In the genomic region with DNA sequence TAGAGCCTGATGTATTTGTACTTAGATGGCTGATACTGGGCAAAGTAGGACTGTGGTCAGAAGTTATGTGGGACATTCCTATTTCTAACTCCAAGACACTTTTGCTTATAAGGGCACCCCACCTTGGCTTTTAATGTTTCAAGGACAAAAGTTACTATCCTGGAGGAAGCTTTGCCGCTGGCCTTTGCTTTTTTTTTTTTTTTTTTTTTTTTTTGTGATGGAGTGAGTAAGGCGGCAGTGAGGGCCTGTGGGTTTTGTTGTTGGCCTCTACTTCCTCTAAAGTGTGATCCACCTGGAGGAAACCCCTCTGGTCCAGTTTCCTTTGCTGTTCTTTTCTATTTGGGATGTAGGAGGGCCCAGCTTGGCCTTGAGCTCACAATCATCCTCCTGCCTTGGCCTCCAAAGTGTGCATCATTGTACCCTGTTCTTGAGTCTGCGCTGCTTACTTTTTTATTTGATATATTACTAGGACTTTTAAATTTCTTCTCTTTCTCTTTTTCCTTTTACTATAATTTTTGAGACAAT, we compare ENCODE assay signal across 8 mouse cellular contexts. TPM values are rescaled to one million over a fixed set of nuclear protein-coding genes. Genes with fewer than 3 reads are reported as not detected.
DNase-seq lines count a peak whose midpoint lies in the region; ATAC-seq and TF ChIP-seq lines count a peak whose summit lies in the region.

No protein-coding gene starts in this region.

- no peaks in the 10 kb centered on the region for H3K9me3 ChIP-seq in heart, embryonic 11.5 days (replicated peaks; ENCODE audit: control insufficient read depth, low read length)
- H3K9me3 ChIP-seq in ES-Bruce4 (replicated peaks; ENCODE audit: control insufficient read depth, insufficient read depth, low read length, poor library complexity, severe bottlenecking), result no peaks in the 10 kb centered on the region
- H3K9me3 ChIP-seq in hindbrain, embryonic 10.5 days, result no peaks in the 10 kb centered on the region

- peak overlapping the region; percentile 87; the same call in 1 of the 2 replicates for H3K9ac ChIP-seq in heart, embryonic 11.5 days (ENCODE audit: low read depth, low read length)
- peak overlapping the region; percentile 100 for H3K9ac ChIP-seq in ES-Bruce4 (ENCODE audit: low read depth, poor library complexity, severe bottlenecking)

- WGBS in heart, embryonic 11.5 days (ENCODE audit: insufficient replicate concordance), result 86% methylated on average over 3 of the region's 3 CpGs
- 79% methylated on average over 3 of the region's 3 CpGs for WGBS in hindbrain, embryonic 10.5 days
- 67% methylated on average over 2 of the region's 3 CpGs for WGBS in macrophage (ENCODE audit: missing documents)
- WGBS in thymus, adult 2 months, result 41% methylated on average over 3 of the region's 3 CpGs

- peak overlapping the region; percentile 79 for H3K4me3 ChIP-seq in heart, embryonic 11.5 days (ENCODE audit: low read depth, low read length)
- H3K4me3 ChIP-seq in ES-Bruce4 (ENCODE audit: low read depth, low read length), result no peak overlapping the region
- peak overlapping the region; percentile 100 for H3K4me3 ChIP-seq in hindbrain, embryonic 10.5 days
- peak overlapping the region; percentile 98 for H3K4me3 ChIP-seq in macrophage (ENCODE audit: inconsistent target)
- H3K4me3 ChIP-seq in thymus, adult 2 months (ENCODE audit: control insufficient read depth, insufficient read depth, low read length), result no peak overlapping the region

- H3K79me2 ChIP-seq in macrophage (ENCODE audit: inconsistent target), result peaks cover 74% of the 10 kb centered on the region

- peaks cover 9% of the 10 kb centered on the region; the same call in 1 of the 2 replicates for H3K4me1 ChIP-seq in heart, embryonic 11.5 days (ENCODE audit: control insufficient read depth, insufficient read depth, low read length)
- H3K4me1 ChIP-seq in ES-Bruce4 (ENCODE audit: control insufficient read depth, insufficient read depth, low read length), result no peaks in the 10 kb centered on the region
- H3K4me1 ChIP-seq in hindbrain, embryonic 10.5 days (replicated peaks), result peaks cover 23% of the 10 kb centered on the region
- peaks cover 9% of the 10 kb centered on the region; the same call in 1 of the 2 replicates for H3K4me1 ChIP-seq in thymus, adult 2 months (replicated peaks; ENCODE audit: control insufficient read depth, insufficient read depth, low read length)

- TF ChIP-seq EP300 in ES-Bruce4 (IDR thresholded peaks at IDR 0.05; ENCODE audit: insufficient read depth, low read depth, low read length), result no peak

- TF ChIP-seq CTCF in ES-Bruce4 (IDR thresholded peaks at IDR 0.05; ENCODE audit: low read depth, low read length), result no peak
- TF ChIP-seq CTCF in thymus, adult 2 months (IDR thresholded peaks at IDR 0.05; ENCODE audit: borderline replicate concordance, control insufficient read depth, extremely low read depth, insufficient read depth, low read length, poor library complexity), result no peak

- H3K36me3 ChIP-seq in heart, embryonic 11.5 days (ENCODE audit: control insufficient read depth, insufficient read depth, low read length), result peaks cover 9% of the 10 kb centered on the region
- H3K36me3 ChIP-seq in ES-Bruce4 (ENCODE audit: control insufficient read depth, insufficient read depth, low read length, poor library complexity, severe bottlenecking) (peaks cover 28% of the 10 kb centered on the region), macrophage (ENCODE audit: inconsistent target) (peaks cover 18% of the 10 kb centered on the region; the same call in 1 of the 2 replicates)
- peaks cover 48% of the 10 kb centered on the region for H3K36me3 ChIP-seq in hindbrain, embryonic 10.5 days
- peaks cover 13% of the 10 kb centered on the region for H3K36me3 ChIP-seq in thymus, adult 2 months (ENCODE audit: control insufficient read depth, insufficient read depth, low read length)

- peak overlapping the region; percentile 77 for H3K4me2 ChIP-seq in heart, embryonic 11.5 days

- TF ChIP-seq POLR2A in ES-Bruce4 (IDR thresholded peaks at IDR 0.05; ENCODE audit: insufficient read depth, low read length), result no peak
- TF ChIP-seq POLR2A in thymus, adult 2 months (IDR thresholded peaks at IDR 0.05; ENCODE audit: control insufficient read depth, extremely low read depth, insufficient read depth, low read length, poor library complexity), result no peak

- intact Hi-C loops in heart, postnatal 36 days (cut with DNase I), result loop anchor here (2.0 kb wide), 1 partner anchor 191 kb away; the partner anchor contains the start of genes Nek8 and Tlcd1

- no peaks in the 10 kb centered on the region for H3K27me3 ChIP-seq in heart, embryonic 11.5 days (ENCODE audit: control insufficient read depth, insufficient read depth, low read length)
- H3K27me3 ChIP-seq in ES-Bruce4 (ENCODE audit: control insufficient read depth, insufficient read depth, low read length, poor library complexity, severe bottlenecking), result no peaks in the 10 kb centered on the region
- no peaks in the 10 kb centered on the region for H3K27me3 ChIP-seq in hindbrain, embryonic 10.5 days (ENCODE audit: insufficient read depth, poor library complexity, severe bottlenecking)
- H3K27me3 ChIP-seq in thymus, adult 2 months (ENCODE audit: control insufficient read depth, insufficient read depth, low read length), result no peaks in the 10 kb centered on the region

- DNase-seq in heart, postnatal 36 days, result no peak
- no peak for DNase-seq in hindbrain, embryonic 10.5 days (ENCODE audit: low spot score)
- no peak for DNase-seq in MN1 (ENCODE audit: low spot score)
- no peak for DNase-seq in thymus, adult 2 months
- no peak for DNase-seq in thymus, postnatal 14 days

- peak overlapping the region; percentile 97; the same call in 1 of the 2 replicates for H3K27ac ChIP-seq in heart, embryonic 11.5 days (ENCODE audit: low read depth, low read length)
- H3K27ac ChIP-seq in ES-Bruce4 (ENCODE audit: insufficient read depth, low read length) (peak overlapping the region; percentile 95), macrophage (peak overlapping the region; percentile 66; the same call in 1 of the 2 replicates)
- H3K27ac ChIP-seq in hindbrain, embryonic 10.5 days, result peak overlapping the region; percentile 97
- no peak overlapping the region for H3K27ac ChIP-seq in thymus, adult 2 months (ENCODE audit: control insufficient read depth, insufficient read depth, low read length)

- ATAC-seq in heart, embryonic 11.5 days (replicated peaks; ENCODE audit: insufficient number of reproducible peaks, low FRiP score, low TSS enrichment), result no peak

RNA-seq across cellular contexts. Expression of gene Phf12, which starts 3.0 kb away (rescaled TPM):
- polyA plus RNA-seq in heart, embryonic 11.5 days (2014; fragmentation: Nextera tagmentation; extraction: Ambion mirVana), result 9.1 and 14.2 TPM in 2 replicates
- total RNA-seq in heart, postnatal 36 days (2021), result 10 to 100 TPM; 23.2 to 31.5 TPM
- polyA plus RNA-seq in ES-Bruce4 (2011; ENCODE audit: insufficient read depth, insufficient read length, low read depth, missing spikeins) (50.8 and 58.2 TPM in 2 replicates), macrophage (2018) (22.0 to 26.4 TPM (median 26.0 TPM) in 3 replicates)
- polyA plus RNA-seq in hindbrain, embryonic 10.5 days (2016; fragmentation: Nextera tagmentation; extraction: Ambion mirVana), result 14.5 and 19.7 TPM in 2 replicates
- 100 to 1,000 TPM in 19 of 26 experiments, 10 to 100 TPM in 7; 44.2 to 268 (median 161) TPM for total RNA-seq in macrophage (2018; cell fraction: chromatin; rRNA removed)
- 10 to 100 TPM in 24 of 26 experiments, 1 to 10 TPM in 2; 8.8 to 48.0 (median 30.4) TPM for total RNA-seq in macrophage (2018; cell fraction: cytosol; rRNA removed)
- 100 to 1,000 TPM in 14 of 26 experiments, 10 to 100 TPM in 12; 25.7 to 135 (median 107) TPM for total RNA-seq in macrophage (2018; cell fraction: nucleus; rRNA removed)
- polyA plus RNA-seq in thymus, adult 2 months (2012; rRNA removed), result 151 and 160 TPM in 2 replicates

RNA-seq across cellular contexts. Expression of gene Dhrs13, which starts 46.5 kb away (rescaled TPM):
- polyA plus RNA-seq in heart, embryonic 11.5 days (2014; fragmentation: Nextera tagmentation; extraction: Ambion mirVana), result 12.3 and 15.8 TPM in 2 replicates
- 1 to 10 TPM; 3.9 to 5.0 TPM for total RNA-seq in heart, postnatal 36 days (2021)
- polyA plus RNA-seq in ES-Bruce4 (2011; ENCODE audit: insufficient read depth, insufficient read length, low read depth, missing spikeins), result 8.7 and 10.7 TPM in 2 replicates
- polyA plus RNA-seq in hindbrain, embryonic 10.5 days (2016; fragmentation: Nextera tagmentation; extraction: Ambion mirVana), result 16.6 and 17.0 TPM in 2 replicates
- 1 to 10 TPM in 8 of 26 experiments, under 1 TPM in 8, not detected in 10; 0.60 to 1.3 (median 0.99) TPM for total RNA-seq in macrophage (2018; cell fraction: chromatin; rRNA removed)
- 1 to 10 TPM in 18 of 26 experiments, under 1 TPM in 8; 0.53 to 1.8 (median 1.3) TPM for total RNA-seq in macrophage (2018; cell fraction: cytosol; rRNA removed)
- 1 to 10 TPM in 17 of 26 experiments, under 1 TPM in 8, not detected in 1; 0.52 to 9.5 (median 1.2) TPM for total RNA-seq in macrophage (2018; cell fraction: nucleus; rRNA removed)
- 0.70 to 7.4 TPM (median 1.6 TPM) in 3 replicates for polyA plus RNA-seq in macrophage (2018)
- polyA plus RNA-seq in thymus, adult 2 months (2012; rRNA removed), result 13.4 and 14.4 TPM in 2 replicates

RNA-seq across cellular contexts. Expression of gene Flot2, which starts 52.1 kb away (rescaled TPM):
- 62.0 and 67.1 TPM in 2 replicates for polyA plus RNA-seq in heart, embryonic 11.5 days (2014; fragmentation: Nextera tagmentation; extraction: Ambion mirVana)
- total RNA-seq in heart, postnatal 36 days (2021), result 10 to 100 TPM; 63.5 to 64.3 TPM
- 76.6 and 85.5 TPM in 2 replicates for polyA plus RNA-seq in ES-Bruce4 (2011; ENCODE audit: insufficient read depth, insufficient read length, low read depth, missing spikeins)
- polyA plus RNA-seq in hindbrain, embryonic 10.5 days (2016; fragmentation: Nextera tagmentation; extraction: Ambion mirVana), result 73.0 and 76.3 TPM in 2 replicates
- total RNA-seq in macrophage (2018; cell fraction: chromatin; rRNA removed), result 10 to 100 TPM in 23 of 26 experiments, 1 to 10 TPM in 3; 5.1 to 51.8 (median 23.2) TPM
- 10 to 100 TPM; 36.4 to 58.5 (median 45.7) TPM for total RNA-seq in macrophage (2018; cell fraction: cytosol; rRNA removed)
- total RNA-seq in macrophage (2018; cell fraction: nucleus; rRNA removed), result 10 to 100 TPM; 14.3 to 50.3 (median 29.7) TPM
- 38.5 to 68.4 TPM (median 40.1 TPM) in 3 replicates for polyA plus RNA-seq in macrophage (2018)
- 124 and 136 TPM in 2 replicates for polyA plus RNA-seq in thymus, adult 2 months (2012; rRNA removed)

RNA-seq across cellular contexts. Expression of gene Sez6, which starts 55.0 kb away (rescaled TPM):
- 0.09 TPM in 1 of 2 replicates, not detected in the other for polyA plus RNA-seq in heart, embryonic 11.5 days (2014; fragmentation: Nextera tagmentation; extraction: Ambion mirVana)
- total RNA-seq in heart, postnatal 36 days (2021), result under 1 TPM; 0.16 to 0.44 TPM
- polyA plus RNA-seq in ES-Bruce4 (2011; ENCODE audit: insufficient read depth, insufficient read length, low read depth, missing spikeins) (0.33 and 0.57 TPM in 2 replicates), macrophage (2018) (not detected in 3 replicates)
- 8.8 and 19.3 TPM in 2 replicates for polyA plus RNA-seq in hindbrain, embryonic 10.5 days (2016; fragmentation: Nextera tagmentation; extraction: Ambion mirVana)
- total RNA-seq in macrophage (2018; cell fraction: chromatin; rRNA removed), result not detected
- total RNA-seq in macrophage (2018; cell fraction: cytosol; rRNA removed), result not detected
- not detected for total RNA-seq in macrophage (2018; cell fraction: nucleus; rRNA removed)
- 1.1 TPM in 2 replicates for polyA plus RNA-seq in thymus, adult 2 months (2012; rRNA removed)

Comparison
In these comparisons a context has a peak if more than half of its experiments do, and no peak if none do; other contexts are left out.
1. H3K4me3 ChIP-seq: peak in heart, embryonic 11.5 days (single experiment), hindbrain, embryonic 10.5 days (single experiment) and macrophage (single experiment); none in ES-Bruce4 (single experiment) and thymus, adult 2 months (single experiment).